Mouse (Mus musculus): ENCODE data around the gene 4933417A18Rik. TPM values are rescaled to one million over a fixed set of nuclear protein-coding genes. Genes with fewer than 3 reads are reported as not detected.
"Not testable (repeated sequence)": the region's sequence is repeated elsewhere in the genome, so short reads cannot be mapped to it uniquely, and the experiment has no call there.

The 4933417A18Rik gene
- not detected in 2 replicates for polyA plus RNA-seq (2015; fragmentation: Nextera tagmentation; extraction: Ambion mirVana)

- Histone ChIP-seq H3K27ac (ENCODE audit: low read length) (no peak within 1 kb of the TSS), H3K9me3 (ENCODE audit: control insufficient read depth, low read length) (no peaks in the 10 kb centered on the region), H3K9ac (ENCODE audit: low read length) (no peak within 1 kb of the TSS), H3K27me3 (ENCODE audit: control insufficient read depth, insufficient read depth, low read depth, low read length) (no peaks in the 10 kb centered on the region), H3K4me3 (ENCODE audit: low read length) (no peak within 1 kb of the TSS), H3K36me3 (ENCODE audit: control insufficient read depth, insufficient read depth, low read length) (no peaks in the 10 kb centered on the region), H3K4me2 (ENCODE audit: low read depth, low read length) (no peak within 1 kb of the TSS), H3K4me1 (replicated peaks; ENCODE audit: control insufficient read depth, insufficient read depth, low read length) (no peaks in the 10 kb centered on the region)
- ATAC-seq (ENCODE audit: low read depth) = no peak
- 70% methylated on average over 4 of the region's 4 CpGs for WGBS
Measured at GRCm38 (mm10) chr13:34924210-34924609, at the start of gene 4933417A18Rik, which contains the start of gene Fam217a. TSS of gene 4933417A18Rik (plus strand) at chr13:34924409. TSS of gene Fam217a (minus strand) at chr13:34924310.

- Histone ChIP-seq H3K4me3 (ENCODE audit: low read length) (peak overlapping the region; percentile 99), H3K9ac (ENCODE audit: low read length) (peak overlapping the region; percentile 98), H3K27ac (ENCODE audit: low read length) (peak overlapping the region; percentile 99), H3K4me2 (ENCODE audit: low read depth, low read length) (peak overlapping the region; percentile 70)
- H3K27me3 ChIP-seq (ENCODE audit: control insufficient read depth, insufficient read depth, low read depth, low read length); H3K9me3 ChIP-seq (ENCODE audit: control insufficient read depth, low read length); H3K36me3 ChIP-seq (ENCODE audit: control insufficient read depth, insufficient read depth, low read length); ATAC-seq (ENCODE audit: low read depth); H3K4me1 ChIP-seq (replicated peaks; ENCODE audit: control insufficient read depth, insufficient read depth, low read length): not testable (repeated sequence)
- WGBS = 11% methylated on average over 13 of the region's 13 CpGs
Measured at GRCm38 (mm10) chr13:34874736-34875135, 49.5 kb upstream of the 4933417A18Rik start.

GRCm38 (mm10) chr13:34875166-34875710 lies 49.0 kb upstream of the 4933417A18Rik start, which contains the start of gene Prpf4b:
TSS of gene Prpf4b (plus strand) at chr13:34875302.
- ATAC-seq (ENCODE audit: low read depth) = peak; percentile 81
- under 1% methylated on average over 40 of the region's 40 CpGs for WGBS

DNA sequence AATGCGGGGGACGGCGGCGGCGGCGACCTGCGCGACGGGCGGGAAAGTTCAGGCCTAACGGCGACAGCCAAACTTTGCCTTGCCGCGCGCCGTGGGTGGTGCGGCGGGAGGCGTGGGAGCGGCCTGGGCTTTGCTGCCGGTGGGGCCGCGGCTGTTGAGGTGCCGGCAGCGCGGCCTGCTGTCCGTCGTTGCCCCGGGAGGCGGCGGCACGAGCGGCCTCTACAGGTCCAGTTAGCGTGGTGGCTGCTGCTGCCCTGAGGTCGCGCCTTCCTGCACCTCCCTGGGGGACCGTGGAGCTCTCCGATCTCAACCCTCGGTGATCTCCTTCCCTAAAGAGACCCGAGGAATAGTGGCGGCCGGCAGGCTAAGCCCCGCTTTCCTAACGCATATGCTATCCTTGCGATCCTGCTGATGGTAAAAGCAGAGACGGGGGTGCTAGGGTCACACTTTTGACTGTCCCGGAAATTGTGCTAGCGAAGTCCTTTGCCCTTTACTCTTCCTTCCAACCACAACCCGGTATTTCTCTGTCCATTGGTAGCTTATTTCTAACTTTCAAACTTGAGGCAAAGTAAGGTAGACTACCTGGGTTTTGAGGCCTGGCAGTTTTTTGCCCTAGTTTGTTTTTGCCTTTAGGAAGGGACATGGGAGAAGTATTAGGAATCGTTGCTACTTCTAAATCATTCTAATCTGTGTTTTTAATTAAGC lies 48.3 kb upstream of the 4933417A18Rik start:
- H3K4me2 ChIP-seq (ENCODE audit: low read depth, low read length) = peak overlapping the region; percentile 65
- no peaks in the 10 kb centered on the region for H3K9me3 ChIP-seq (ENCODE audit: control insufficient read depth, low read length)
- peak overlapping the region; percentile 99 for H3K4me3 ChIP-seq (ENCODE audit: low read length)
- peaks cover 6% of the 10 kb centered on the region for H3K4me1 ChIP-seq (replicated peaks; ENCODE audit: control insufficient read depth, insufficient read depth, low read length)
- peak overlapping the region; percentile 99 for H3K27ac ChIP-seq (ENCODE audit: low read length)
- peak overlapping the region; percentile 98 for H3K9ac ChIP-seq (ENCODE audit: low read length)
- WGBS = 0% methylated on average over 31 of the region's 50 CpGs
- no peaks in the 10 kb centered on the region for H3K27me3 ChIP-seq (ENCODE audit: control insufficient read depth, insufficient read depth, low read depth, low read length)
- no peaks in the 10 kb centered on the region for H3K36me3 ChIP-seq (ENCODE audit: control insufficient read depth, insufficient read depth, low read length)
- peak; percentile 63 for ATAC-seq (ENCODE audit: low read depth)

More at GRCm38 (mm10) chr13:34875166-34875710, 49.0 kb upstream of the 4933417A18Rik start, which contains the start of gene Prpf4b:
- Histone ChIP-seq H3K9ac (ENCODE audit: low read length) (peak within 1 kb of the TSS; percentile 98), H3K27me3 (ENCODE audit: control insufficient read depth, insufficient read depth, low read depth, low read length) (no peaks in the 10 kb centered on the region), H3K9me3 (ENCODE audit: control insufficient read depth, low read length) (no peaks in the 10 kb centered on the region), H3K4me1 (replicated peaks; ENCODE audit: control insufficient read depth, insufficient read depth, low read length) (peaks cover 6% of the 10 kb centered on the region), H3K27ac (ENCODE audit: low read length) (peak within 1 kb of the TSS; percentile 99), H3K4me3 (ENCODE audit: low read length) (peak within 1 kb of the TSS; percentile 99), H3K36me3 (ENCODE audit: control insufficient read depth, insufficient read depth, low read length) (no peaks in the 10 kb centered on the region), H3K4me2 (ENCODE audit: low read depth, low read length) (peak within 1 kb of the TSS; percentile 70)

DNA sequence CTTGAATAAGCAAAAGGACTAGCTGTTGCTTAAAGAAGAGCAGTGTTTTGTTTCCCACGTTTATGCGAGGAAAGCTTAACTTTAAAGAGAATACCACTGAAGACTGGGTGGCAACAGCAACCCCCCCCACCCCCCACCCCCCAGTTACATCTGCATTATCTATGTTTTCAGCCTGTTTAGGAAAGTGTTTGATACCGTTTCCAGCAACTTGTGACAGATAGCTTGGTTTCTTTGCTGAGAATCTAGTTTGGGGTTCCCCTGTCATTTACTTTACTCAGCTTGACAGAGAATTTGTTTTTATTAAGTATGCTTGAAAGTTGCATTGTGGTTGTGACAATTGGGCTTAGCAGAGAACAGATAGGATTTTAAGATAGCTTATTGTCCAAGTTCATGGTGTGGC lies 47.7 kb upstream of the 4933417A18Rik start:
- no peak overlapping the region; the same call in 1 of the 2 replicates for H3K27ac ChIP-seq (ENCODE audit: low read length)
- WGBS = 5% methylated on average over 3 of the region's 3 CpGs

GRCm38 (mm10) chr13:34892871-34893270 lies 31.3 kb upstream of the 4933417A18Rik start:
- Histone ChIP-seq H3K4me1 (replicated peaks; ENCODE audit: control insufficient read depth, insufficient read depth, low read length) (no peaks in the 10 kb centered on the region), H3K4me3 (ENCODE audit: low read length) (no peak overlapping the region), H3K27ac (ENCODE audit: low read length) (no peak overlapping the region), H3K4me2 (ENCODE audit: low read depth, low read length) (no peak overlapping the region), H3K9ac (ENCODE audit: low read length) (no peak overlapping the region), H3K36me3 (ENCODE audit: control insufficient read depth, insufficient read depth, low read length) (peaks cover 54% of the 10 kb centered on the region), H3K27me3 (ENCODE audit: control insufficient read depth, insufficient read depth, low read depth, low read length) (no peaks in the 10 kb centered on the region), H3K9me3 (ENCODE audit: control insufficient read depth, low read length) (no peaks in the 10 kb centered on the region)
- no peak for ATAC-seq (ENCODE audit: low read depth)
- WGBS = 89% methylated on average over 1 of the region's 1 CpGs

More for the DNA sequence above, 47.7 kb upstream of the 4933417A18Rik start:
- no peak for ATAC-seq (ENCODE audit: low read depth)
- Histone ChIP-seq H3K9ac (ENCODE audit: low read length) (peak overlapping the region; percentile 98), H3K4me1 (replicated peaks; ENCODE audit: control insufficient read depth, insufficient read depth, low read length) (peaks cover 6% of the 10 kb centered on the region), H3K36me3 (ENCODE audit: control insufficient read depth, insufficient read depth, low read length) (no peaks in the 10 kb centered on the region), H3K4me3 (ENCODE audit: low read length) (peak overlapping the region; percentile 99), H3K9me3 (ENCODE audit: control insufficient read depth, low read length) (no peaks in the 10 kb centered on the region), H3K4me2 (ENCODE audit: low read depth, low read length) (peak overlapping the region; percentile 65), H3K27me3 (ENCODE audit: control insufficient read depth, insufficient read depth, low read depth, low read length) (no peaks in the 10 kb centered on the region)

- Histone ChIP-seq H3K4me2 (ENCODE audit: low read depth, low read length) (no peak overlapping the region), H3K27ac (ENCODE audit: low read length) (no peak overlapping the region), H3K9ac (ENCODE audit: low read length) (no peak overlapping the region), H3K4me3 (ENCODE audit: low read length) (no peak overlapping the region), H3K27me3 (ENCODE audit: control insufficient read depth, insufficient read depth, low read depth, low read length) (no peaks in the 10 kb centered on the region), H3K9me3 (ENCODE audit: control insufficient read depth, low read length) (no peaks in the 10 kb centered on the region), H3K36me3 (ENCODE audit: control insufficient read depth, insufficient read depth, low read length) (no peaks in the 10 kb centered on the region), H3K4me1 (replicated peaks; ENCODE audit: control insufficient read depth, insufficient read depth, low read length) (no peaks in the 10 kb centered on the region; the same call in 1 of the 2 replicates)
- 82% methylated on average over 9 of the region's 9 CpGs for WGBS
- ATAC-seq (ENCODE audit: low read depth) = no peak
Measured at GRCm38 (mm10) chr13:34914614-34915013, 9.6 kb upstream of the 4933417A18Rik start.

- Histone ChIP-seq H3K9ac (ENCODE audit: low read length) (peak overlapping the region; percentile 61), H3K4me1 (replicated peaks; ENCODE audit: control insufficient read depth, insufficient read depth, low read length) (no peaks in the 10 kb centered on the region; the same call in 1 of the 2 replicates), H3K9me3 (ENCODE audit: control insufficient read depth, low read length) (no peaks in the 10 kb centered on the region), H3K36me3 (ENCODE audit: control insufficient read depth, insufficient read depth, low read length) (no peaks in the 10 kb centered on the region), H3K27me3 (ENCODE audit: control insufficient read depth, insufficient read depth, low read depth, low read length) (no peaks in the 10 kb centered on the region), H3K4me3 (ENCODE audit: low read length) (peak overlapping the region; percentile 45), H3K27ac (ENCODE audit: low read length) (no peak overlapping the region), H3K4me2 (ENCODE audit: low read depth, low read length) (peak overlapping the region; percentile 73)
- 22% methylated on average over 36 of the region's 37 CpGs for WGBS
- peak; percentile 71 for ATAC-seq (ENCODE audit: low read depth)
Measured at GRCm38 (mm10) chr13:34916520-34917167, 7.6 kb upstream of the 4933417A18Rik start.

Measured in lung, embryonic 16.5 days (tissue).